Mouse (Mus musculus): ENCODE results near the gene Ttll11. TPM values are rescaled to one million over a fixed set of nuclear protein-coding genes. Genes with fewer than 3 reads are reported as not detected.

Gene Ttll11
- polyA plus RNA-seq, 2 experiments = 1.2 to 2.5 TPM

GRCm38 (mm10) chr2:35714742-35715167, 265.0 kb downstream of the Ttll11 start:
- no peak for TF ChIP-seq POLR2A (IDR thresholded peaks at IDR 0.05; ENCODE audit: borderline replicate concordance, extremely low read depth, insufficient read depth, insufficient read length)
- Histone ChIP-seq H3K4me2 (replicated peaks; ENCODE audit: low read depth, low read length, severe bottlenecking) (no peak overlapping the region), H3K9ac (ENCODE audit: low read depth, low read length, severe bottlenecking) (no peak overlapping the region), H3K27me3 (ENCODE audit: control insufficient read depth, insufficient read depth, low read length) (no peaks in the 10 kb centered on the region), H3K4me1 (ENCODE audit: control insufficient read depth, insufficient read depth, low read length) (0 out of 2 replicates have a peak, but pooled peaks cover 2% of the 10 kb centered on the region), H3K27ac (replicated peaks; ENCODE audit: low read depth, low read length) (no peak overlapping the region), H3K36me3 (ENCODE audit: control insufficient read depth, insufficient read depth, low read length) (peaks cover 97% of the 10 kb centered on the region), H3K9me3 (ENCODE audit: control insufficient read depth, low read length) (no peaks in the 10 kb centered on the region), H3K4me3 (replicated peaks; ENCODE audit: low read length) (no peak overlapping the region)
- ATAC-seq (ENCODE audit: low FRiP score, low read depth) (peak; percentile 36), DNase-seq (ENCODE audit: low spot score) (no peak)
- WGBS = 61% methylated on average over 8 of the region's 8 CpGs

GRCm38 (mm10) chr2:35713460-35713859, 266.3 kb downstream of the Ttll11 start:
- DNase-seq (ENCODE audit: low spot score) (no peak), ATAC-seq (ENCODE audit: low FRiP score, low read depth) (no peak)
- H3K27me3 ChIP-seq (ENCODE audit: control insufficient read depth, insufficient read depth, low read length) = no peaks in the 10 kb centered on the region
- H3K9me3 ChIP-seq (ENCODE audit: control insufficient read depth, low read length) = no peaks in the 10 kb centered on the region
- peaks cover 96% of the 10 kb centered on the region for H3K36me3 ChIP-seq (ENCODE audit: control insufficient read depth, insufficient read depth, low read length)
- no peak for TF ChIP-seq POLR2A (IDR thresholded peaks at IDR 0.05; ENCODE audit: borderline replicate concordance, extremely low read depth, insufficient read depth, insufficient read length)
- no peak overlapping the region for H3K9ac ChIP-seq (ENCODE audit: low read depth, low read length, severe bottlenecking)
- H3K4me1 ChIP-seq (ENCODE audit: control insufficient read depth, insufficient read depth, low read length) = 0 out of 2 replicates have a peak, but pooled peaks cover 2% of the 10 kb centered on the region
- no peak overlapping the region for H3K4me2 ChIP-seq (replicated peaks; ENCODE audit: low read depth, low read length, severe bottlenecking)
- WGBS = 76% methylated on average over 7 of the region's 7 CpGs
- no peak overlapping the region for H3K27ac ChIP-seq (replicated peaks; ENCODE audit: low read depth, low read length)
- no peak overlapping the region for H3K4me3 ChIP-seq (replicated peaks; ENCODE audit: low read length)

GRCm38 (mm10) chr2:35712611-35713010, 267.1 kb downstream of the Ttll11 start:
- Histone ChIP-seq H3K9ac (ENCODE audit: low read depth, low read length, severe bottlenecking) (no peak overlapping the region), H3K27ac (replicated peaks; ENCODE audit: low read depth, low read length) (no peak overlapping the region), H3K4me2 (replicated peaks; ENCODE audit: low read depth, low read length, severe bottlenecking) (no peak overlapping the region), H3K4me3 (replicated peaks; ENCODE audit: low read length) (no peak overlapping the region), H3K36me3 (ENCODE audit: control insufficient read depth, insufficient read depth, low read length) (peaks cover 90% of the 10 kb centered on the region), H3K4me1 (ENCODE audit: control insufficient read depth, insufficient read depth, low read length) (0 out of 2 replicates have a peak, but pooled peaks cover 2% of the 10 kb centered on the region), H3K9me3 (ENCODE audit: control insufficient read depth, low read length) (no peaks in the 10 kb centered on the region), H3K27me3 (ENCODE audit: control insufficient read depth, insufficient read depth, low read length) (no peaks in the 10 kb centered on the region)
- 92% methylated on average over 5 of the region's 5 CpGs for WGBS
- no peak for ATAC-seq (ENCODE audit: low FRiP score, low read depth)
- DNase-seq (ENCODE audit: low spot score) = no peak
- no peak for TF ChIP-seq POLR2A (IDR thresholded peaks at IDR 0.05; ENCODE audit: borderline replicate concordance, extremely low read depth, insufficient read depth, insufficient read length)

- no peak for ATAC-seq (ENCODE audit: low FRiP score, low read depth)
- TF ChIP-seq POLR2A (IDR thresholded peaks at IDR 0.05; ENCODE audit: borderline replicate concordance, extremely low read depth, insufficient read depth, insufficient read length) = no peak
- DNase-seq (ENCODE audit: low spot score) = no peak
- H3K27ac ChIP-seq (replicated peaks; ENCODE audit: low read depth, low read length) = peak overlapping the region; percentile 43; the same call in 1 of the 2 replicates
- H3K4me1 ChIP-seq (ENCODE audit: control insufficient read depth, insufficient read depth, low read length) = peaks cover 38% of the 10 kb centered on the region
- no peak overlapping the region for H3K9ac ChIP-seq (ENCODE audit: low read depth, low read length, severe bottlenecking)
- no peak overlapping the region for H3K4me3 ChIP-seq (replicated peaks; ENCODE audit: low read length)
- 85% methylated on average over 3 of the region's 3 CpGs for WGBS
- no peaks in the 10 kb centered on the region for H3K27me3 ChIP-seq (ENCODE audit: control insufficient read depth, insufficient read depth, low read length)
- H3K36me3 ChIP-seq (ENCODE audit: control insufficient read depth, insufficient read depth, low read length) = peaks cover 9% of the 10 kb centered on the region
- H3K4me2 ChIP-seq (replicated peaks; ENCODE audit: low read depth, low read length, severe bottlenecking) = no peak overlapping the region
- H3K9me3 ChIP-seq (ENCODE audit: control insufficient read depth, low read length) = no peaks in the 10 kb centered on the region
These were observed 276.5 kb downstream of the Ttll11 start for GRCm38 (mm10) chr2:35703241-35703640.

- peaks cover 9% of the 10 kb centered on the region for H3K36me3 ChIP-seq (ENCODE audit: control insufficient read depth, insufficient read depth, low read length)
- WGBS = 70% methylated on average over 6 of the region's 6 CpGs
- peaks cover 44% of the 10 kb centered on the region for H3K4me1 ChIP-seq (ENCODE audit: control insufficient read depth, insufficient read depth, low read length)
- no peak overlapping the region for H3K9ac ChIP-seq (ENCODE audit: low read depth, low read length, severe bottlenecking)
- peak overlapping the region; percentile 43; the same call in 1 of the 2 replicates for H3K27ac ChIP-seq (replicated peaks; ENCODE audit: low read depth, low read length)
- H3K9me3 ChIP-seq (ENCODE audit: control insufficient read depth, low read length) = no peaks in the 10 kb centered on the region
- ATAC-seq (ENCODE audit: low FRiP score, low read depth) (no peak), DNase-seq (ENCODE audit: low spot score) (no peak)
- no peak for TF ChIP-seq POLR2A (IDR thresholded peaks at IDR 0.05; ENCODE audit: borderline replicate concordance, extremely low read depth, insufficient read depth, insufficient read length)
- no peaks in the 10 kb centered on the region for H3K27me3 ChIP-seq (ENCODE audit: control insufficient read depth, insufficient read depth, low read length)
- H3K4me3 ChIP-seq (replicated peaks; ENCODE audit: low read length) = no peak overlapping the region
- H3K4me2 ChIP-seq (replicated peaks; ENCODE audit: low read depth, low read length, severe bottlenecking) = no peak overlapping the region
These were observed 277.1 kb downstream of the Ttll11 start for GRCm38 (mm10) chr2:35702608-35703007.
